Mouse (Mus musculus): Measurements from ENCODE around the gene Med28.

DNA sequence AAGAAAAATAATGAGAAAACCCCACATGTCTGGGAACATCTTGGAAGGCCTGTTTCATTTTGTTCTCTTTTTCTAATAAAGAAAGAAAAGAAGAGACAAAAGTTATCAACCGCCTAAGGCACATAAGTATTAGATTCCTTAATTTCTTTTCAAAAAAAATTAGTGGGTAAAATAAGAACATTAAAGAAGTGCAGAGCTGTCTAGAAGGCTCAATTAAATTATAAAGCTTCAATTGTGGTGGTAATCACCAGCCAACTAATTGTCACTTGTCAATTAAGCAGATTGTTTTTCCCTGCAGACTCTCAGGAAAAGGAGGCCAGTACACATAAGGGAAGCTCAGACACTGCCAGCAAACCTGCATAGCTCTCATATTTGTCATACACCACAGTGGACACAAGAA, 45.8 kb downstream of the Med28 start:
- TF ChIP-seq POLR2A (IDR thresholded peaks at IDR 0.05; ENCODE audit: insufficient read depth, low read depth, low read length) (no peak), CTCF (IDR thresholded peaks at IDR 0.05; ENCODE audit: insufficient read depth, low read depth, low read length) (no peak)

Data from olfactory bulb, adult 2 months (tissue).